Mouse (Mus musculus): Measurements from ENCODE around the gene Nhlrc4. TPM values are rescaled to one million over a fixed set of nuclear protein-coding genes. Genes with fewer than 3 reads are reported as not detected.

Nhlrc4 gene
- polyA plus RNA-seq, 1 experiment from 2014 or later: 0.46 TPM

GRCm38 (mm10) chr17:25945517-25946155, 875 bp upstream of the Nhlrc4 start:
- 71% methylated on average over 9 of the region's 9 CpGs for WGBS

DNA sequence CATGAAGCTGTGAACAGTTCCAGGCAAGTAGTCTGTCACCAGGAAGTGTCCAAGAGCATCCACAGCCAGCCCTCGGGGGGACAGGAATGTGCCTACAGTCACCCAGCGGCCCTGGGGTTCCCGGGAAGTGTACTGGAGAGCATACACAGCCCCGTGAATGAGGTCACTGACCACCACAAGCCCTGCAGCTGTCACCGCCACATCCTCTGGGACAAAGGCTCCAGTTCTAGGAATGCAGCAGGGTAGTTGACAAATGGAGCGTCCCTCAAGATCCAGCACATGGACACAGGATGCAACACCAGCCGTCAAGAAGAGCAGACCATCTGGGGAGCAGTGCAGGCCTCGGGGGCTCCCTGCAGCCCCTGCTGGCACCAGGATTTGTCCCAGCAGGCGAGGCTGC, 992 bp downstream of the Nhlrc4 start:
- 68% methylated on average over 9 of the region's 9 CpGs for WGBS
- Histone ChIP-seq H3K4me1 (replicated peaks) (peaks cover 14% of the 10 kb centered on the region), H3K36me3 (peaks cover 3% of the 10 kb centered on the region; the same call in 1 of the 2 replicates), H3K4me2 (replicated peaks) (no peak overlapping the region), H3K27ac (no peak overlapping the region), H3K27me3 (replicated peaks) (no peaks in the 10 kb centered on the region), H3K9me3 (no peaks in the 10 kb centered on the region), H3K4me3 (replicated peaks) (no peak overlapping the region), H3K9ac (no peak overlapping the region)
- no peak for ATAC-seq

More at GRCm38 (mm10) chr17:25945517-25946155, 875 bp upstream of the Nhlrc4 start:
- Histone ChIP-seq H3K9me3 (no peaks in the 10 kb centered on the region), H3K27ac (no peak overlapping the region), H3K4me1 (replicated peaks) (peaks cover 9% of the 10 kb centered on the region), H3K4me2 (replicated peaks) (no peak overlapping the region), H3K4me3 (replicated peaks) (no peak overlapping the region), H3K9ac (no peak overlapping the region), H3K36me3 (no peaks in the 10 kb centered on the region), H3K27me3 (replicated peaks) (peaks cover 8% of the 10 kb centered on the region)
- ATAC-seq: no peak

- ATAC-seq: no peak
- Histone ChIP-seq H3K9ac (no peak overlapping the region), H3K4me3 (replicated peaks) (no peak overlapping the region), H3K27me3 (replicated peaks) (no peaks in the 10 kb centered on the region), H3K9me3 (no peaks in the 10 kb centered on the region), H3K27ac (no peak overlapping the region), H3K36me3 (peaks cover 5% of the 10 kb centered on the region; the same call in 1 of the 2 replicates), H3K4me1 (replicated peaks) (peaks cover 14% of the 10 kb centered on the region), H3K4me2 (replicated peaks) (no peak overlapping the region)
- 87% methylated on average over 3 of the region's 3 CpGs for WGBS
Observed at GRCm38 (mm10) chr17:25943221-25943620, 1.5 kb downstream of the Nhlrc4 start.

DNA sequence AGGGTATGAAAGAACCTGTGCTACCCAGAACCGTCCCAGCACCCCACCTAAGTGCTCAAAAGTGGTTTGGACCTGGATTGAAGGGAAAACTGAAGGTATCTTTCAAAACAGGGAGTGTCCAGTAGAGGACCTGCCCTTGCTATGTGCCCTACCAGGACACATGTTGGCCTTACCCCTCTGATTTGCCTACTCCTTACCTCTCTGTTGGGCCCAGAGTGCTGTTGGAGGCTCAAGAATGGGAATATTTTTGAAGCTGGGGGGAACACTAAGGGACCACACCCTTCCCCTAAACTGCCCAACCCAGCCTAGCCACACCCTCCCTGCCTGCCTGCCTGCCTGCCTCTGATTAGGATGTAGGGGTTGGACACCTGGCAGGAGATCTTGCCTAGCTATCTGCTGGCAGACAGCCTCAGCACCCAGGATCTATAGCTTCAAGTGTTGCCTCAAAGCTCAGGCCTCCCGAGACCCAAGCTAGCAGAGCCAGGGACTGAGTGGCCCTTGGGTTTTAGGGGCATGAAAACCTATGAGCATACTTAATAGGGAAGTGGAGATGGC, 2.1 kb downstream of the Nhlrc4 start:
- Histone ChIP-seq H3K27ac (no peak overlapping the region), H3K27me3 (replicated peaks) (no peaks in the 10 kb centered on the region), H3K9ac (no peak overlapping the region), H3K4me3 (replicated peaks) (no peak overlapping the region), H3K4me2 (replicated peaks) (peak overlapping the region; percentile 76; the same call in 1 of the 2 replicates), H3K4me1 (replicated peaks) (peaks cover 14% of the 10 kb centered on the region), H3K36me3 (peaks cover 5% of the 10 kb centered on the region; the same call in 1 of the 2 replicates), H3K9me3 (no peaks in the 10 kb centered on the region)
- peak; percentile 77 for ATAC-seq
- WGBS: 85% methylated on average over 2 of the region's 2 CpGs

- peak; percentile 80 for ATAC-seq
Observed at GRCm38 (mm10) chr17:25941511-25942241, 3.1 kb downstream of the Nhlrc4 start.

DNA sequence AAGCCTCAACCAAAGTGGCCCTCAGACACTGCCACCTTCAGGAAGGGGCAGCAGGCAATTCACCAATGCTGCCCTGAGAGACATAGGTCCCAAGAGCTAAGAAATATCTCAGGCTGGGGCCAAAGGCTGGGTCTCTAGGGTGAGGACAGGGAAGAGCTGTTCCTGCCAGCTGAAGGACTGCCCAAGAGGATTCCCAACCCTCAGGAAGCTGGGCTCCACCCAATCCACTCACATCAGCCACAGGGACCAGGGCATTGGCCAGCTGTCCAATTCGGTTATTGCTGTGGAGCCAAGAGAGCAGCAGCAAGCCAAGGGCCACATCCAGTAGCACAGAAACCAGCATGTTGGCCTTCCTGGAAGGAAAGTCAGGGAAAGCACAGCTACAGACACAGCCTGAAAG, 10.2 kb downstream of the Nhlrc4 start:
- H3K4me1 ChIP-seq (replicated peaks): no peaks in the 10 kb centered on the region
- H3K4me2 ChIP-seq (replicated peaks): no peak overlapping the region
- no peak overlapping the region for H3K27ac ChIP-seq
- H3K4me3 ChIP-seq (replicated peaks): no peak overlapping the region
- H3K9ac ChIP-seq: no peak overlapping the region
- H3K27me3 ChIP-seq (replicated peaks): no peaks in the 10 kb centered on the region
- no peak for ATAC-seq
- peaks cover 58% of the 10 kb centered on the region for H3K36me3 ChIP-seq
- 90% methylated on average over 1 of the region's 1 CpGs for WGBS
- no peaks in the 10 kb centered on the region for H3K9me3 ChIP-seq

More at GRCm38 (mm10) chr17:25941511-25942241, 3.1 kb downstream of the Nhlrc4 start:
- peak overlapping the region; percentile 95 for H3K9ac ChIP-seq
- no peaks in the 10 kb centered on the region for H3K9me3 ChIP-seq
- no peaks in the 10 kb centered on the region for H3K27me3 ChIP-seq (replicated peaks)
- 3% methylated on average over 54 of the region's 54 CpGs for WGBS
- peak overlapping the region; percentile 82 for H3K27ac ChIP-seq
- H3K4me2 ChIP-seq (replicated peaks): peak overlapping the region; percentile 76
- peaks cover 13% of the 10 kb centered on the region; the same call in 1 of the 2 replicates for H3K36me3 ChIP-seq
- H3K4me3 ChIP-seq (replicated peaks): peak overlapping the region; percentile 80
- peaks cover 14% of the 10 kb centered on the region for H3K4me1 ChIP-seq (replicated peaks)

DNA sequence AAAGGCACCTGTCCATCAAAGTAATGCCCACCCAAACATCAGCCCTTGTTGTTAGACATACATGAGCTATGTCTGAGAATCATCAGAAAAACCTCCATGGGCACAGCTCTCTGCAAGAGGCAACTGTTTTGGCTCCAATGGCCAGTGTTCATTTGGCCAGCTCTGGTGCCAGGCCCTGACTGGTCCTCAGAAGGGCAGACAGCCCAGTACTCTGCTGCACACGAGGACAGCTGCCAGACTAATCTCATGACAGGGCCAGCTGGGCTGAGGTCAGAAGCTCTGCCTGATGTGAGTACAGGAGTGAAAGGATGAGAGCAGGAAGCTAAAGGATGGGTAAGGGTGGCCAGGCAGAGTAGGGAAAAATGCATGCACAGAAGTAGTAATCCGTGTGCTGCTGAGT, 19.4 kb downstream of the Nhlrc4 start:
- Histone ChIP-seq H3K9me3 (no peaks in the 10 kb centered on the region), H3K36me3 (peaks cover 30% of the 10 kb centered on the region), H3K4me2 (replicated peaks) (no peak overlapping the region), H3K27ac (no peak overlapping the region), H3K4me1 (replicated peaks) (0 out of 2 replicates have a peak, but pooled peaks cover 3% of the 10 kb centered on the region), H3K27me3 (replicated peaks) (no peaks in the 10 kb centered on the region), H3K9ac (no peak overlapping the region), H3K4me3 (replicated peaks) (no peak overlapping the region)
- 73% methylated on average over 2 of the region's 2 CpGs for WGBS
- ATAC-seq: no peak

GRCm38 (mm10) chr17:25922120-25922519, 22.6 kb downstream of the Nhlrc4 start:
- Histone ChIP-seq H3K4me3 (replicated peaks) (no peak overlapping the region), H3K9ac (no peak overlapping the region), H3K27me3 (replicated peaks) (no peaks in the 10 kb centered on the region), H3K27ac (no peak overlapping the region), H3K9me3 (no peaks in the 10 kb centered on the region), H3K4me1 (replicated peaks) (peaks cover 22% of the 10 kb centered on the region), H3K4me2 (replicated peaks) (no peak overlapping the region), H3K36me3 (peaks cover 10% of the 10 kb centered on the region; the same call in 1 of the 2 replicates)
- WGBS: 81% methylated on average over 5 of the region's 5 CpGs
- ATAC-seq: no peak

DNA sequence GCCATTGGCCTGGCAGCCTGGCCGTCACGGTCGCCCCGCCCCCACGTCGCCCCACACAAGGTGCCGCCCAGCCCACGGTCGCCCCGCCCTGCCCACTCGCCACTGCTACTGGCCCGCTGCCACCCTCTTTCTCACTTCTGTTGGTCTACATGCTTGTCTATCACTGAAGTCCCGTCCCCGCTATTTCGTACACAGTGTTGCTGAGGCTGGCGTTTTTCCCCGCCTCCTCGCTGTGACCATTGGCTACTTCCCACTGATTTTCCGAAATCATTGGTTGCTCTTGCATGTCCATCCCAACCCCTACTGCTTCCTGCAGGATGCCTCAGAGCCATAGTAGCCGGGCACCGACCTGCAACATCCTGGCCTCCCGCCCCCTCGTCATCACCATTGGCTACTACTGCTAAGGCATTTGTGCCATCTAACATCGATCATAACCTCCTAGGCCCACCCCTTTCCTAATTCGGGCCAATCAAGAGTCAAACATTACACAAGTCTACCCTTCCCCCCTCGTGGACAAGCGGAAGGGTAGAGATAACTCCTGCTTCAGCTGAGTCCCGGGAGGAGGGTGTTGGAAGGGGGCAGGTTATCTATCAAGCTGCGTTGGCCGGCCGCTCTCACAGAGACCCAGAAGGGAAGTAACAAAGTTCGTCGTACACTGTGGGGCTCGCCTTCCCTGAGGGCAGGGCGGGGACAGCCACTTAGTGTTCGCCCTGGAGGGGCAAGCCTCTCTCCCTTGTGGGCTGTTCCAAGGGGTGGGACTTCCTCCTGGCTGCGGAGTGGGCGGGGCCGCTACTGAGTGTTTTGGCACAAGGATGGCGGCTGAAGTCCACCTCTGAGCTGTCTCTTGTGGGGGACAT, 24.7 kb downstream of the Nhlrc4 start:
- Histone ChIP-seq H3K4me1 (replicated peaks) (peaks cover 29% of the 10 kb centered on the region), H3K36me3 (no peaks in the 10 kb centered on the region), H3K27me3 (replicated peaks) (no peaks in the 10 kb centered on the region), H3K4me3 (replicated peaks) (peak overlapping the region; percentile 98), H3K9ac (peak overlapping the region; percentile 70), H3K27ac (peak overlapping the region; percentile 93), H3K9me3 (no peaks in the 10 kb centered on the region), H3K4me2 (replicated peaks) (peak overlapping the region; percentile 85)
- WGBS: under 1% methylated on average over 40 of the region's 40 CpGs
- ATAC-seq: peak; percentile 98

DNA sequence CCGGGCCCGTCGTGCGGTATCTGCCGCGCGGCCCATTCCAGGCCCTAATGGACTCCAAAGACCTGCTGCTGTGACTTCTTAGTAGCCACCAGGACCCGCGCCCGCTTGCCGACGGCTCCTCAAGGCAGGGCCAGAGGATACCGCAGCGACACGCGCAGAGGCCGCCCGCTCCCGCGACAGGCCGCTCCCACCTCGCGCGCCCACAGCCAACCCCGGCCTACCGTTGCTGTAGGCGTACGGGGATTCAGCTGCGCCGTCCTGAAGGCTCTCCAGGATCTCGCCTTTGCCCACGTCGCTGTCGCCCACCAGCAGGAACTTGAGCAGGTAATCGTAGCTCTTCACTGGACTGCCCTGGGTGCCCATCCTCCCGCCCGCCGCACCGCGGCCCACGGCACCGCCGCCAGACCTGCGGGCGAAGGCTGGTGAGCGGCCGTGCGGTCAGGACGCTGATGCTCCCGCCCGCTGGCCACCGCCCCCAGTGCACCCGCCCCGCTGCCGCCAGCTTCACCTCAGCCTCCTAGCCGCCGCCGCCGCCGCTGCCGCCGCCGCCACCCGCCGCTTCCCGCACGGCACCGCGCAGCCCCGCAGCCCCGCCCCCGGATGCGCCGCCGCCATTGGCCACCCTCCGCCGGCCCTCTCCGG, 25.5 kb downstream of the Nhlrc4 start, which contains the start of gene Rab40c:
Rab40c (minus strand) TSS at position 584 of the 642 bp plus-strand sequence.
- H3K4me1 ChIP-seq (replicated peaks): peaks cover 29% of the 10 kb centered on the region
- no peaks in the 10 kb centered on the region for H3K36me3 ChIP-seq
- H3K9me3 ChIP-seq: no peaks in the 10 kb centered on the region
- peak; percentile 5; the same call in 1 of the 2 replicates for ATAC-seq
- H3K27ac ChIP-seq: peak within 1 kb of the TSS; percentile 93
- peak within 1 kb of the TSS; percentile 87 for H3K4me2 ChIP-seq (replicated peaks)
- peak within 1 kb of the TSS; percentile 86 for H3K9ac ChIP-seq
- no peaks in the 10 kb centered on the region for H3K27me3 ChIP-seq (replicated peaks)
- WGBS: under 1% methylated on average over 55 of the region's 78 CpGs
- H3K4me3 ChIP-seq (replicated peaks): peak within 1 kb of the TSS; percentile 98

- H3K4me2 ChIP-seq (replicated peaks): peak overlapping the region; percentile 87
- 77% methylated on average over 9 of the region's 9 CpGs for WGBS
- peak overlapping the region; percentile 98 for H3K4me3 ChIP-seq (replicated peaks)
- H3K9ac ChIP-seq: peak overlapping the region; percentile 86
- H3K9me3 ChIP-seq: no peaks in the 10 kb centered on the region
- no peak overlapping the region for H3K27ac ChIP-seq
- H3K4me1 ChIP-seq (replicated peaks): peaks cover 33% of the 10 kb centered on the region
- no peaks in the 10 kb centered on the region for H3K36me3 ChIP-seq
- no peak for ATAC-seq
- H3K27me3 ChIP-seq (replicated peaks): no peaks in the 10 kb centered on the region
Observed at GRCm38 (mm10) chr17:25918037-25918750, 26.6 kb downstream of the Nhlrc4 start.

Measured in intestine, embryonic 15.5 days (tissue).